Mouse (Mus musculus) spleen, adult 2 months (tissue): ENCODE results near the gene BC067074. TPM values are rescaled to one million over a fixed set of nuclear protein-coding genes. Genes with fewer than 3 reads are reported as not detected.

Experiments used
- DNase-seq, 2 experiments: peaks; one replicate each; pipeline versions ENCODE4 v3.0.0 to v3.0.0-alpha.2; 2012 to 2021; ENCODE audit warnings: low spot score in 2 of 2, low read depth in 1 of 2
- H3K27ac ChIP-seq: fragments of 200-500 bp; 2 replicates; pipeline ENCODE4 v1.5.1; 2012; ENCODE audit warnings: low read length, inconsistent platforms; ENCODE audit not compliant: insufficient read depth
- H3K27me3 ChIP-seq: fragments of 200-500 bp; 2 replicates; pipeline ENCODE4 v1.6.1; 2012; ENCODE audit warnings: mild to moderate bottlenecking, moderate library complexity, low read length, inconsistent platforms; ENCODE audit not compliant: control insufficient read depth, insufficient read depth
- H3K36me3 ChIP-seq: fragments of 200-500 bp; 2 replicates; pipeline ENCODE4 v1.6.1; 2012; ENCODE audit warnings: mild to moderate bottlenecking, low read length, inconsistent platforms; ENCODE audit not compliant: control insufficient read depth, insufficient read depth
- H3K4me1 ChIP-seq: fragments of 200-500 bp; 2 replicates; pipeline ENCODE4 v1.6.1; 2011; ENCODE audit warnings: inconsistent platforms; ENCODE audit not compliant: control insufficient read depth, insufficient read depth, insufficient read length
- H3K4me3 ChIP-seq: fragments of 200-500 bp; 2 replicates; pipeline ENCODE4 v1.5.1; 2011; ENCODE audit warnings: mild to moderate bottlenecking, inconsistent platforms; ENCODE audit not compliant: insufficient read depth, insufficient read length; ENCODE audit errors: extremely low read depth
- CTCF ChIP-seq: fragments of 200-500 bp; IDR thresholded peaks from 2 replicates; pipeline ENCODE4 v1.5.1; 2011; ENCODE audit warnings: mild to moderate bottlenecking, inconsistent platforms; ENCODE audit not compliant: insufficient read depth, insufficient read length, insufficient replicate concordance; ENCODE audit errors: extremely low read depth
- POLR2A ChIP-seq: fragments of 200-500 bp; IDR thresholded peaks from 2 replicates; pipeline ENCODE4 v1.6.1; 2011; ENCODE audit warnings: low read depth, low read length, inconsistent platforms
- WGBS: fragments of 180-500 bp; shearing (Covaris S2); methylation state at CpG from one replicate; pipeline ENCODE4 v1.1.7; 2018; 5-methylcytosine and 5-hydroxymethylcytosine counted together
- polyA plus RNA-seq: library from polyadenylated mRNA; depleted of rRNA; stranded (reverse); fragments of >200 nt; gene quantifications from 2 replicates; pipeline ENCODE4 v1.2.3, GENCODE M21; 2012; rRNA removed

The BC067074 gene
- polyA plus RNA-seq, 1 experiment, result 0.12 TPM

GRCm38 (mm10) chr13:113415527-113415926 is 122.6 kb downstream of the BC067074 start:
- no peaks in the 10 kb centered on the region for H3K36me3 ChIP-seq
- no peaks in the 10 kb centered on the region for H3K4me1 ChIP-seq
- no peak overlapping the region for H3K27ac ChIP-seq
- H3K27me3 ChIP-seq, result no peaks in the 10 kb centered on the region
- 87% methylated on average over 7 of the region's 7 CpGs for WGBS
- DNase-seq, result no peak
- TF ChIP-seq POLR2A, result no peak
- no peak for TF ChIP-seq CTCF
- no peak overlapping the region for H3K4me3 ChIP-seq

- Histone ChIP-seq H3K4me1 (no peaks in the 10 kb centered on the region), H3K36me3 (no peaks in the 10 kb centered on the region), H3K27ac (no peak overlapping the region), H3K27me3 (no peaks in the 10 kb centered on the region), H3K4me3 (no peak overlapping the region)
- 82% methylated on average over 4 of the region's 4 CpGs for WGBS
- no peak for DNase-seq
- TF ChIP-seq POLR2A (no peak), CTCF (no peak)
Observed at GRCm38 (mm10) chr13:113416986-113417385, 124.0 kb downstream of the BC067074 start.

GRCm38 (mm10) chr13:113417757-113418483 is 125.0 kb downstream of the BC067074 start:
- Histone ChIP-seq H3K36me3 (no peaks in the 10 kb centered on the region), H3K4me1 (no peaks in the 10 kb centered on the region), H3K27ac (peak overlapping the region; percentile 43; the same call in 1 of the 2 replicates), H3K27me3 (no peaks in the 10 kb centered on the region), H3K4me3 (no peak overlapping the region)
- WGBS, result 43% methylated on average over 9 of the region's 9 CpGs
- TF ChIP-seq POLR2A, result no peak
- TF ChIP-seq CTCF, result no peak
- no peak for DNase-seq

GRCm38 (mm10) chr13:113418632-113419031 is 125.7 kb downstream of the BC067074 start:
- no peak for DNase-seq
- H3K36me3 ChIP-seq, result no peaks in the 10 kb centered on the region
- H3K27ac ChIP-seq, result no peak overlapping the region
- WGBS, result 75% methylated on average over 3 of the region's 3 CpGs
- no peak overlapping the region for H3K4me3 ChIP-seq
- no peak for TF ChIP-seq CTCF
- no peak for TF ChIP-seq POLR2A
- no peaks in the 10 kb centered on the region for H3K27me3 ChIP-seq
- no peaks in the 10 kb centered on the region for H3K4me1 ChIP-seq

GRCm38 (mm10) chr13:113421472-113421871 is 128.5 kb downstream of the BC067074 start:
- Histone ChIP-seq H3K27me3 (no peaks in the 10 kb centered on the region), H3K4me3 (no peak overlapping the region), H3K4me1 (no peaks in the 10 kb centered on the region), H3K27ac (no peak overlapping the region), H3K36me3 (no peaks in the 10 kb centered on the region)
- TF ChIP-seq CTCF (no peak), POLR2A (no peak)
- WGBS, result 83% methylated on average over 3 of the region's 3 CpGs
- DNase-seq, result no peak

GRCm38 (mm10) chr13:113423825-113424224 is 130.9 kb downstream of the BC067074 start:
- DNase-seq, result no peak
- no peak for TF ChIP-seq POLR2A
- TF ChIP-seq CTCF, result no peak
- Histone ChIP-seq H3K36me3 (no peaks in the 10 kb centered on the region), H3K4me3 (no peak overlapping the region), H3K4me1 (no peaks in the 10 kb centered on the region), H3K27ac (no peak overlapping the region), H3K27me3 (no peaks in the 10 kb centered on the region)
- WGBS, result 40% methylated on average over 7 of the region's 7 CpGs

GRCm38 (mm10) chr13:113425907-113426306 is 132.9 kb downstream of the BC067074 start:
- no peak overlapping the region for H3K4me3 ChIP-seq
- TF ChIP-seq CTCF (no peak), POLR2A (no peak)
- no peaks in the 10 kb centered on the region for H3K27me3 ChIP-seq
- no peaks in the 10 kb centered on the region for H3K36me3 ChIP-seq
- H3K4me1 ChIP-seq, result no peaks in the 10 kb centered on the region
- H3K27ac ChIP-seq, result no peak overlapping the region
- 92% methylated on average over 4 of the region's 4 CpGs for WGBS
- DNase-seq, result no peak

Other genes with a start within 250 kb of the BC067074 start
- 0.61 and 0.67 TPM in 2 replicates for gene Gpx8, start 246.7 kb upstream of the BC067074 start, polyA plus RNA-seq
- 6.7 and 9.8 TPM in 2 replicates for gene Gzma, start 192.2 kb upstream of the BC067074 start, polyA plus RNA-seq
- gene Esm1, start 83.5 kb upstream of the BC067074 start, polyA plus RNA-seq, result 4.0 and 5.4 TPM in 2 replicates
- gene Gzmk, start 67.3 kb upstream of the BC067074 start, polyA plus RNA-seq, result 0.18 and 0.28 TPM in 2 replicates